Mouse (Mus musculus) thymus, adult 2 months (tissue): ENCODE measurements around the gene Lcmt1. TPM values are rescaled to one million over a fixed set of nuclear protein-coding genes. Genes with fewer than 3 reads are reported as not detected.

Source experiments
- DNase-seq: peaks from one replicate; pipeline ENCODE4 v3.0.0; 2021
- H3K27ac ChIP-seq: fragments of 200-500 bp; 2 replicates; pipeline ENCODE4 v1.5.1; 2012; ENCODE audit warnings: low read length, control low read depth; ENCODE audit not compliant: control insufficient read depth, insufficient read depth
- H3K27me3 ChIP-seq: fragments of 200-500 bp; 2 replicates; pipeline ENCODE4 v1.6.1; 2012; ENCODE audit warnings: mild to moderate bottlenecking, low read length, moderate library complexity, mixed read lengths; ENCODE audit not compliant: control insufficient read depth, insufficient read depth
- H3K36me3 ChIP-seq: fragments of 200-500 bp; 2 replicates; pipeline ENCODE4 v1.6.1; 2012; ENCODE audit warnings: mild to moderate bottlenecking, low read length, moderate library complexity; ENCODE audit not compliant: control insufficient read depth, insufficient read depth
- H3K4me1 ChIP-seq: fragments of 200-500 bp; replicated peaks from 2 replicates; pipeline ENCODE4 v1.6.1; 2012; ENCODE audit warnings: low read length; ENCODE audit not compliant: control insufficient read depth, insufficient read depth
- H3K4me3 ChIP-seq: fragments of 200-500 bp; 2 replicates; pipeline ENCODE4 v1.5.1; 2012; ENCODE audit warnings: mild to moderate bottlenecking, low read length, control low read depth, moderate library complexity; ENCODE audit not compliant: control insufficient read depth, insufficient read depth
- CTCF ChIP-seq: fragments of 200-500 bp; IDR thresholded peaks from 2 replicates; pipeline ENCODE4 v1.5.1; 2012; ENCODE audit warnings: mild to moderate bottlenecking, control low read depth, low read length, moderate library complexity, borderline replicate concordance; ENCODE audit not compliant: control insufficient read depth, poor library complexity, insufficient read depth; ENCODE audit errors: extremely low read depth
- POLR2A ChIP-seq: fragments of 200-500 bp; IDR thresholded peaks from 2 replicates; pipeline ENCODE4 v1.6.1; 2012; ENCODE audit warnings: mild to moderate bottlenecking, low read length, control low read depth, moderate library complexity; ENCODE audit not compliant: control insufficient read depth, poor library complexity, insufficient read depth; ENCODE audit errors: extremely low read depth
- WGBS: fragments of 180-500 bp; shearing (Covaris S2); methylation state at CpG from one replicate; pipeline ENCODE4 v1.1.7; 2018; 5-methylcytosine and 5-hydroxymethylcytosine counted together
- polyA plus RNA-seq: library from polyadenylated mRNA; depleted of rRNA; stranded (reverse); fragments of >200 nt; gene quantifications from 2 replicates; pipeline ENCODE4 v1.2.3, GENCODE M21; 2012

Gene Lcmt1
- polyA plus RNA-seq, 1 experiment: 31.9 TPM

GRCm38 (mm10) chr7:123397369-123397768 is 27.8 kb downstream of the Lcmt1 start:
- Histone ChIP-seq H3K4me3 (no peak overlapping the region), H3K27me3 (no peaks in the 10 kb centered on the region), H3K4me1 (no peaks in the 10 kb centered on the region), H3K36me3 (peaks cover 3% of the 10 kb centered on the region; the same call in 1 of the 2 replicates), H3K27ac (no peak overlapping the region)
- no peak for TF ChIP-seq CTCF
- no peak for TF ChIP-seq POLR2A
- WGBS: 57% methylated on average over 8 of the region's 8 CpGs
- no peak for DNase-seq

- H3K27me3 ChIP-seq: no peaks in the 10 kb centered on the region
- no peak for TF ChIP-seq CTCF
- TF ChIP-seq POLR2A: no peak
- no peak for DNase-seq
- H3K36me3 ChIP-seq: peaks cover 8% of the 10 kb centered on the region; the same call in 1 of the 2 replicates
- no peak overlapping the region for H3K27ac ChIP-seq
- H3K4me1 ChIP-seq: no peaks in the 10 kb centered on the region
- WGBS: 96% methylated on average over 8 of the region's 8 CpGs
- H3K4me3 ChIP-seq: no peak overlapping the region
These were observed 28.3 kb downstream of the Lcmt1 start for GRCm38 (mm10) chr7:123397931-123398330.

GRCm38 (mm10) chr7:123398828-123399227 is 29.2 kb downstream of the Lcmt1 start:
- H3K36me3 ChIP-seq: peaks cover 8% of the 10 kb centered on the region; the same call in 1 of the 2 replicates
- WGBS: 50% methylated on average over 7 of the region's 7 CpGs
- no peaks in the 10 kb centered on the region for H3K27me3 ChIP-seq
- no peak for TF ChIP-seq POLR2A
- TF ChIP-seq CTCF: no peak
- H3K4me3 ChIP-seq: no peak overlapping the region
- no peak overlapping the region for H3K27ac ChIP-seq
- DNase-seq: peak; percentile 26
- no peaks in the 10 kb centered on the region for H3K4me1 ChIP-seq

GRCm38 (mm10) chr7:123399286-123399685 is 29.7 kb downstream of the Lcmt1 start:
- Histone ChIP-seq H3K27ac (no peak overlapping the region), H3K36me3 (peaks cover 10% of the 10 kb centered on the region; the same call in 1 of the 2 replicates), H3K4me1 (no peaks in the 10 kb centered on the region), H3K27me3 (no peaks in the 10 kb centered on the region), H3K4me3 (no peak overlapping the region)
- DNase-seq: no peak
- no peak for TF ChIP-seq POLR2A
- TF ChIP-seq CTCF: no peak
- WGBS: 92% methylated on average over 4 of the region's 4 CpGs

GRCm38 (mm10) chr7:123401121-123401520 is 31.5 kb downstream of the Lcmt1 start:
- no peak for DNase-seq
- Histone ChIP-seq H3K4me3 (no peak overlapping the region), H3K27ac (no peak overlapping the region), H3K27me3 (no peaks in the 10 kb centered on the region), H3K36me3 (peaks cover 19% of the 10 kb centered on the region; the same call in 1 of the 2 replicates), H3K4me1 (no peaks in the 10 kb centered on the region)
- 97% methylated on average over 3 of the region's 3 CpGs for WGBS
- TF ChIP-seq CTCF (no peak), POLR2A (no peak)

- 97% methylated on average over 6 of the region's 6 CpGs for WGBS
- DNase-seq: no peak
- Histone ChIP-seq H3K27me3 (no peaks in the 10 kb centered on the region), H3K27ac (no peak overlapping the region), H3K36me3 (peaks cover 19% of the 10 kb centered on the region; the same call in 1 of the 2 replicates), H3K4me1 (no peaks in the 10 kb centered on the region), H3K4me3 (no peak overlapping the region)
- no peak for TF ChIP-seq CTCF
- no peak for TF ChIP-seq POLR2A
These were observed 34.6 kb downstream of the Lcmt1 start for GRCm38 (mm10) chr7:123404198-123404597.

- H3K4me3 ChIP-seq: no peak overlapping the region
- no peaks in the 10 kb centered on the region for H3K4me1 ChIP-seq
- no peaks in the 10 kb centered on the region for H3K27me3 ChIP-seq
- 91% methylated on average over 3 of the region's 3 CpGs for WGBS
- no peak for TF ChIP-seq POLR2A
- TF ChIP-seq CTCF: no peak
- DNase-seq: no peak
- H3K27ac ChIP-seq: no peak overlapping the region
- H3K36me3 ChIP-seq: peaks cover 18% of the 10 kb centered on the region; the same call in 1 of the 2 replicates
These were observed 36.0 kb downstream of the Lcmt1 start for GRCm38 (mm10) chr7:123405619-123406018.
